Mouse (Mus musculus): Measurements from ENCODE around the gene Tbc1d9. TPM values are rescaled to one million over a fixed set of nuclear protein-coding genes. Genes with fewer than 3 reads are reported as not detected.

Tbc1d9 gene
- polyA plus RNA-seq, 2 experiments = 1.3 to 5.2 TPM

DNA sequence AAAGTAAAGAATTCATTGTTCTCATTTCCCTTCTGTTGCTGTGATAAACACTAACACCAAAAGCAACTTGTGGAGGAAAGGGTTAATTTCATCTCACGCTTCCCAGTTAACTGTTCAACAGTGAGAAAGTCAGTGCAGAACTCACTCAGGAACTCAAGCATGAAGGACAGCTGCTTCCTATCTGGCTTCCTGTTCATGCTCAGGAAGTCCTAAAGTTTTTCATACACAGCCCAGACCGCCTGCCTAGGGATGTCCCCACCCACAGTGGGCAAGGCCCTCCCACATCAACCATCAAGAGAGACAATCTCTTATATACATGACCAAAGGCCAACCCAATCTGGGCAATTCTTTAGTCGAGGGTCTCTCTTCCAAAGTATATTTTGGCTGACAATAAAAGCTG, 6.2 kb upstream of the Tbc1d9 start:
- Histone ChIP-seq H3K4me2 (replicated peaks; ENCODE audit: low read depth, low read length, severe bottlenecking) (no peak overlapping the region), H3K36me3 (ENCODE audit: control insufficient read depth, insufficient read depth, low read length) (no peaks in the 10 kb centered on the region), H3K4me3 (replicated peaks; ENCODE audit: low read length) (no peak overlapping the region), H3K4me1 (ENCODE audit: control insufficient read depth, insufficient read depth, low read length) (no peaks in the 10 kb centered on the region), H3K27ac (replicated peaks; ENCODE audit: low read depth, low read length) (no peak overlapping the region), H3K9ac (ENCODE audit: low read depth, low read length, severe bottlenecking) (no peak overlapping the region), H3K9me3 (ENCODE audit: control insufficient read depth, low read length) (no peaks in the 10 kb centered on the region), H3K27me3 (ENCODE audit: control insufficient read depth, insufficient read depth, low read length) (no peaks in the 10 kb centered on the region)
- TF ChIP-seq POLR2A (IDR thresholded peaks at IDR 0.05; ENCODE audit: borderline replicate concordance, extremely low read depth, insufficient read depth, insufficient read length) = no peak
- 75% methylated on average over 3 of the region's 3 CpGs for WGBS
- DNase-seq (ENCODE audit: low spot score) (no peak), ATAC-seq (ENCODE audit: low FRiP score, low read depth) (no peak)

DNA sequence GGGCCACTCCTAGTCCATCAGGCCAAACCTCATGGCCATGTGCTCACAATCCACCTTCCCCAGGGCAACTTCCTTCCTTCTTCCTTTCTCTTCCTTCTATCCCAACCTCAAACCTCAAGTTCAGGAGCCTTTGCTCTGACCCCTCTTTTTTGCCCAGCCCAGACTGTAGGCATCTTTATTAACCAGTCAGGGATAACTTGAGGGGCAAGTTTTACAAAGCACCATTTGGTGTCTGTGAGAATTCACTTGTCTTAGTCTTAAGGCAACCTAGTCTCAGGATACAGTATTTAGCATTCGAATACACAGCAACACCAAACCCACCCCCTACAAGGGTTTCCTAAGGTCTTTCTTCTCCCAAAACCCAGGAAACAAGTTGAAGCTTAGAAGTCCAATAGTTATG, 5.5 kb upstream of the Tbc1d9 start:
- no peaks in the 10 kb centered on the region for H3K27me3 ChIP-seq (ENCODE audit: control insufficient read depth, insufficient read depth, low read length)
- H3K9me3 ChIP-seq (ENCODE audit: control insufficient read depth, low read length) = no peaks in the 10 kb centered on the region
- H3K27ac ChIP-seq (replicated peaks; ENCODE audit: low read depth, low read length) = no peak overlapping the region
- 59% methylated on average over 1 of the region's 1 CpGs for WGBS
- H3K4me2 ChIP-seq (replicated peaks; ENCODE audit: low read depth, low read length, severe bottlenecking) = no peak overlapping the region
- H3K4me3 ChIP-seq (replicated peaks; ENCODE audit: low read length) = no peak overlapping the region
- no peaks in the 10 kb centered on the region for H3K4me1 ChIP-seq (ENCODE audit: control insufficient read depth, insufficient read depth, low read length)
- H3K9ac ChIP-seq (ENCODE audit: low read depth, low read length, severe bottlenecking) = no peak overlapping the region
- H3K36me3 ChIP-seq (ENCODE audit: control insufficient read depth, insufficient read depth, low read length) = no peaks in the 10 kb centered on the region
- DNase-seq (ENCODE audit: low spot score) (no peak), ATAC-seq (ENCODE audit: low FRiP score, low read depth) (no peak)
- no peak for TF ChIP-seq POLR2A (IDR thresholded peaks at IDR 0.05; ENCODE audit: borderline replicate concordance, extremely low read depth, insufficient read depth, insufficient read length)

DNA sequence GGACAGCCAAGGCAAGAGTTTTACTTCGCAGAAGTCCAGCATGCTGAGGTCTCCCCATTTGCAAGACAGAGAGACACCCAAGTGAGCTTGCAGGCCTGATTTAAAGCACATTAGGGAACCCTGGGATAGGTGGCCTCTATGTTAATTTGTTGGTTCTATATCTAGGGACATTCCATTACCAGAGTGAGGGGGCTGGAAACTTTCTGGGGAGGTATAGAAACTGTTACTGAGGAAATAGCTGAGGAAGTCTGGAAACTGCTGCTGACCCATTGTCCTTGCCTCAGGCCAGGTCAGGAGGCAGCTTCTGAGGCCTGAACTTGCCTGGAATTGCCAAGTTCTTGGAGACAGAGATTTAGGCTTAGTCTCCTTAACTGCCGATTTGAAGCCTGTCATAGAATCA, 4.5 kb upstream of the Tbc1d9 start:
- no peak overlapping the region for H3K27ac ChIP-seq (replicated peaks; ENCODE audit: low read depth, low read length)

DNA sequence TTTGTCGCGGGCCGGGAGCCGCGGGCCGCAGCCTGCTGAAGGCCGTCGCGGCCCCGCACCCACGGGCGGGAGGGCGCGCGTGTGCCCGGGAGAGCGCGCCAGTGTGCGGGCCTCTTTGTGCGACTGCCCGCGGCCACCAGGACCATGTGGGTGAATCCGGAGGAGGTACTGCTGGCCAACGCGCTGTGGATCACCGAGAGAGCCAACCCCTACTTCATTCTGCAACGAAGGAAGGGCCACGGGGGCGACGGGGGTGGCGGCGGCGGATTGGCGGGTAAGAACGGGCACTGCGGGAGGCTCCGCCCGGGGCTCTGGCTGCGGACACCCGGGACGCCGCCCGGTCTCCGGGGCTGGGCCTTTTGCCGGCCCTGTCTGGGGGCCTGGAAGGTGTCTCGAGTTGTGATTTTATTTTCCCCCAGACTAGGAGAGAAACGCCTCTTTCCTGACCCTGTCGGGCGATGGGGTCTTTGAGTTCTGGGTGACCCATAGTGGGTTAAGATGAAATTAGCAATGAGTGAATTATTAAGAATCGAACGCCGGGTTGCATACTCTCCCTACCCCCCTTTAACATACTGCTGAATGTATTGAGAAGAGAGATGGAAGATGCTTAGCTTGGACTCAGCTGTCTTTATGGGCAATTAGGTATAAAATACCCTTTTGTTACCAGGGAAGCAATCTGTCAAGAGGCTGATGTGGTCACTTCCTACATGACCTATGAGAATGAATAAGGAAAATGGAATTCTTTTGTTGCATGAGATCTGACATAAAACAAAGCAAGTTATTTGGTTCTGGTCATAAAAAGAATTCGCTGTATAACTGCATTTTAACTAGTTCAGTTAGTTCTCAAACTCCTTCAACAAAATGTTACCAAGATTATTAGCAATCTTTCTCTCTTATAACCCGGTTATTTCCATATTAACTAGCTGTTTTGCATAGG, 1.0 kb downstream of the Tbc1d9 start, which contains the start of gene Gm10645:
Gene Gm10645 (minus strand): TSS at position 240 of the 937 bp plus-strand sequence.
- 3% methylated on average over 48 of the region's 54 CpGs for WGBS
- ATAC-seq (ENCODE audit: low FRiP score, low read depth) = peak; percentile 55
- no peak for TF ChIP-seq POLR2A (IDR thresholded peaks at IDR 0.05; ENCODE audit: borderline replicate concordance, extremely low read depth, insufficient read depth, insufficient read length)
- H3K9me3 ChIP-seq (ENCODE audit: control insufficient read depth, low read length) = no peaks in the 10 kb centered on the region
- no peaks in the 10 kb centered on the region for H3K36me3 ChIP-seq (ENCODE audit: control insufficient read depth, insufficient read depth, low read length)
- H3K4me2 ChIP-seq (replicated peaks; ENCODE audit: low read depth, low read length, severe bottlenecking) = peak within 1 kb of the TSS; percentile 89
- H3K4me3 ChIP-seq (replicated peaks; ENCODE audit: low read length) = peak within 1 kb of the TSS; percentile 62
- H3K9ac ChIP-seq (ENCODE audit: low read depth, low read length, severe bottlenecking) = peak within 1 kb of the TSS; percentile 72
- H3K4me1 ChIP-seq (ENCODE audit: control insufficient read depth, insufficient read depth, low read length) = 0 out of 2 replicates have a peak, but pooled peaks cover 4% of the 10 kb centered on the region
- peak within 1 kb of the TSS; percentile 48 for H3K27ac ChIP-seq (replicated peaks; ENCODE audit: low read depth, low read length)
- no peaks in the 10 kb centered on the region for H3K27me3 ChIP-seq (ENCODE audit: control insufficient read depth, insufficient read depth, low read length)
- no peak for DNase-seq (ENCODE audit: low spot score)

More for the DNA sequence above, 4.5 kb upstream of the Tbc1d9 start:
- no peak for TF ChIP-seq POLR2A (IDR thresholded peaks at IDR 0.05; ENCODE audit: borderline replicate concordance, extremely low read depth, insufficient read depth, insufficient read length)
- Histone ChIP-seq H3K4me3 (replicated peaks; ENCODE audit: low read length) (no peak overlapping the region), H3K36me3 (ENCODE audit: control insufficient read depth, insufficient read depth, low read length) (no peaks in the 10 kb centered on the region), H3K9ac (ENCODE audit: low read depth, low read length, severe bottlenecking) (no peak overlapping the region), H3K9me3 (ENCODE audit: control insufficient read depth, low read length) (no peaks in the 10 kb centered on the region), H3K27me3 (ENCODE audit: control insufficient read depth, insufficient read depth, low read length) (no peaks in the 10 kb centered on the region), H3K4me1 (ENCODE audit: control insufficient read depth, insufficient read depth, low read length) (0 out of 2 replicates have a peak, but pooled peaks cover 4% of the 10 kb centered on the region), H3K4me2 (replicated peaks; ENCODE audit: low read depth, low read length, severe bottlenecking) (no peak overlapping the region)
- DNase-seq (ENCODE audit: low spot score) (no peak), ATAC-seq (ENCODE audit: low FRiP score, low read depth) (no peak)
- 77% methylated on average over 2 of the region's 2 CpGs for WGBS

DNA sequence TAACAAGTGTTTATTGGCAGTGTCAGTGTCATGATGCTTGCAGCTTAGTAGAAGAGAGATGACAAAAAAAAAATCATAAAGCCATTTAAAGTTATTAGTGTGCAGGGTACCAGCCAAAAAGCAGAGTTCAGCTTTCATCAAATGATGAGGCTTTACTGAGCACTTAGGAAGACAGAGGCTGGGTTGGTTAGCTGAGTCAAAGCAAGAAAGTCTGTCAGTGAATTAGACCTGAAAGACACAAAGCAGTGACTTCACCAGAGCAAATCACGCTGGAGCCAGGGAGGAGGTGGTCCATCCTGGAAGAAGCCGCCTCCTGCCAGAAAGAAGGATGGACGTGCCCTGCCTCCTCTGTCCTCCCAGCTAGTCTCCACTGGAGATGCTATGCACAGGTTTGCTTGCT, 2.8 kb downstream of the Tbc1d9 start:
- Histone ChIP-seq H3K27ac (replicated peaks; ENCODE audit: low read depth, low read length) (no peak overlapping the region), H3K4me2 (replicated peaks; ENCODE audit: low read depth, low read length, severe bottlenecking) (no peak overlapping the region), H3K4me1 (ENCODE audit: control insufficient read depth, insufficient read depth, low read length) (0 out of 2 replicates have a peak, but pooled peaks cover 4% of the 10 kb centered on the region), H3K4me3 (replicated peaks; ENCODE audit: low read length) (no peak overlapping the region), H3K27me3 (ENCODE audit: control insufficient read depth, insufficient read depth, low read length) (no peaks in the 10 kb centered on the region), H3K36me3 (ENCODE audit: control insufficient read depth, insufficient read depth, low read length) (no peaks in the 10 kb centered on the region), H3K9ac (ENCODE audit: low read depth, low read length, severe bottlenecking) (no peak overlapping the region), H3K9me3 (ENCODE audit: control insufficient read depth, low read length) (no peaks in the 10 kb centered on the region)
- TF ChIP-seq POLR2A (IDR thresholded peaks at IDR 0.05; ENCODE audit: borderline replicate concordance, extremely low read depth, insufficient read depth, insufficient read length) = no peak
- DNase-seq (ENCODE audit: low spot score) (no peak), ATAC-seq (ENCODE audit: low FRiP score, low read depth) (no peak)
- 56% methylated on average over 3 of the region's 3 CpGs for WGBS
